Mouse (Mus musculus) liver, embryonic 14.5 days (tissue): ENCODE measurements around the gene Rab6b.

ENCODE experiments used
- CTCF ChIP-seq: IDR thresholded peaks from 2 replicates; pipeline ENCODE4 v1.5.1; 2016; ENCODE audit warnings: antibody characterized with exemption, low read depth, control low read depth
- EP300 ChIP-seq: IDR thresholded peaks from 2 replicates; pipeline ENCODE4 v1.6.1; 2016; ENCODE audit warnings: antibody characterized with exemption, low read depth

DNA sequence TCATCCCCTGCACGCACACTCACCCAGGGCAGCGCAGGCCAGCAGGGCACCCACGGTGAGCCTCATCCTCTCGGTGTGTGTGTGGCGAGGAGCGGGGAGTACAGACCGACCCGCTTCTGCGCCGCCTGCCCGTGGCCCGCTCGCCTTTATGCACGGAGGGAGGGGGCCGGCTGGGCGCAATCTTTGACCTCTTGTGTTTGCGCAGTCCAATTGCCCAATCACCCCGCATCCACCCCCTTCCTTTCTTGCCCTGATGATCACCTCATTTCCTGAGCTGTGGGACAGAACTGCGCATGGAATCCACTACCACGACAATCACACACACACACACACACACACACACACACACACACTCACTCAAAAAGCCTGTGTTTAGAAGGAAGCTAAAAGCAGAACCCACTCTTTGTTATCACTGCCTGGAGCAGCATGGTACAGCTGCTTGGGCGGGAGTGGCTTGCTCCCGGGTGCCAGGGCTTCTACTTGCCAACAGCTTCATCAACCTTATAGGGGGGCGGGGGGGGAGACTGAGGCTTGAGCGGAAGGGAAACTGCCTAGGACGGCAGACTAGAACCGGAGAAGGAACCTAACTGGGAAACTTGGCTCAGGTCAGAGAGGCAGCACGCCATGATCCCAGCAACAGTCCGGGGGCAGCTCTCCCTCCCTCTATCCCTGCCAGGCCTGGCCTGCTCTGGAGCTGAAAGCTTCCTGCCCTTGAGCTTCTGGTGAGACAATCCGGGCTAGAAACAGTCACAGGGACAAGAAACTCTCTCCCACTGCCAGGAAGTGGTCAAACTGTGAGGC lies 118.8 kb downstream of the Rab6b start, which contains the start of the genes Gm20425 and Trf:
- TF ChIP-seq CTCF: no peak
- no peak for TF ChIP-seq EP300
